Mouse (Mus musculus) mature B cell (primary cell): ENCODE results near the gene Slc9c1.

Experiments
- in situ Hi-C: fragments of 300-500 bp; cut with MboI; formaldehyde crosslinking; loops from 2 replicates; pipeline ENCODE4 v1.14.3; 2019

Slc9c1 gene

DNA sequence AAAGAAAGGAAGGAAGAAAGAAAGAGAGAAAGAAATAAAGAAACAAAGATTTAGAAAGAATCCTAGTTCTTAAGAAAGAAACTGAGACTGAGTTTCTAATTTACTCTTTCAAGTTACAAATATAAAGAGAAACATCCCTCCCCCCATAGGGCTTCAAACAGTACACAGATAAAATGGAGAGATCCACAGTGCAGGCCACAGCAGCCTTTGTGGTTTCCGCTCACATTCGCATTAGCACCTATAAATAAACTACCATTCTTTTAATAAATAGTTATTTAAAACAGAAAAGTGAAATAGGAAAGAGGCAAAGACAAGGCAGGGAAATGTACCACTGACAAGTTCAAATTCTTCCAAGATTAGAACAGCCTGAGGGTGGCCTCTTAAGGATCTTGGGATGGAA is 89.7 kb downstream of the Slc9c1 start:
- in situ Hi-C loops: loop anchor here (10.0 kb wide), 1 partner anchor 430 kb away; no protein-coding TSS in a partner anchor

DNA sequence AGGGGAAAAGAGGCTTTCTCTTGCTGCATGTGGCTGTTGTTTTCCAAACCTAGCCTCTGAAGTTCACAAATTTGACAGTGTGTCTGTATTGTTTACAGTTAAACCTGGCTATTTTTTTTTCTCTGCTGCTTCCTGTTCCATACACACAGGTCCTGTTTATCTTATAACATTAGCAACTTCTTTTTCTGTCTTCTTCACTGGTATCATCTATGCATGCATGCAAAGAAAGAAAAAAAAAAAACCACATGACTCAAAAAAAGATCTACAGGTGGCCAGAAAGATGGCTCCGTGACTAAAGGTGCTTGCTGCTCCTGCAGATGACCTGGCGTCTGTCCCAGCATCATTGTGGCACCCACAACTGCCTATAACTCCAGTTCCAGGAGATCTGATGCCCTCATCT is 90.2 kb downstream of the Slc9c1 start:
- in situ Hi-C loops: loop anchor here (10.0 kb wide), 1 partner anchor 431 kb away; no protein-coding TSS in a partner anchor

DNA sequence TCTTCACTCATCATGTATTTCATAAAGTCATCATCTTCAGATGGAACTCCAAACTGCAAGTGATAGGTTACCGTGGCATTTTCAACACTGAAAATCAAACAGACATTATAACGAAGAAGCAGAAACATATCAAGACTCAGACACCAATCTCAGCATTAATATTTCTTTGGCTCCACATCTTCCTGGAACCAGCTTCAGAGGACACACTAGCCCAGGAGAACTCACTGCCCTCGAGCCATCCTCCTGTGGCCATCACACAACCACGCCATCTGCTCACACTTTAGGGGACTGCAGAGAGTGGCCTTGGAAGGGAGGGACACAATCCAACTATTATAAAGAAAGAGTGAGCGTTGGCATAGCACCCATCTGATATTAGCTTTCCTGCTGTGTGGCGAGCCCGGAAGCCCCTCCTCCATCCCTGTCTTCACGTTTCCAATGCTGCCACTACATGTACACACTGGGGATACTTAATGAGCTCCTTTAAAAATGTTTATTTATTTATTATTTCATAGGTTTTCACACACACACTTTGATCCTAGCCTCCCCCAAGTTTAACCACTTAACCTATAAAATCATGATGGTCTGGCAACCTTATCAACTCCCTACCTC is 94.5 kb downstream of the Slc9c1 start:
- in situ Hi-C loops: loop anchor here (10.0 kb wide), 1 partner anchor 435 kb away; no protein-coding TSS in a partner anchor

DNA sequence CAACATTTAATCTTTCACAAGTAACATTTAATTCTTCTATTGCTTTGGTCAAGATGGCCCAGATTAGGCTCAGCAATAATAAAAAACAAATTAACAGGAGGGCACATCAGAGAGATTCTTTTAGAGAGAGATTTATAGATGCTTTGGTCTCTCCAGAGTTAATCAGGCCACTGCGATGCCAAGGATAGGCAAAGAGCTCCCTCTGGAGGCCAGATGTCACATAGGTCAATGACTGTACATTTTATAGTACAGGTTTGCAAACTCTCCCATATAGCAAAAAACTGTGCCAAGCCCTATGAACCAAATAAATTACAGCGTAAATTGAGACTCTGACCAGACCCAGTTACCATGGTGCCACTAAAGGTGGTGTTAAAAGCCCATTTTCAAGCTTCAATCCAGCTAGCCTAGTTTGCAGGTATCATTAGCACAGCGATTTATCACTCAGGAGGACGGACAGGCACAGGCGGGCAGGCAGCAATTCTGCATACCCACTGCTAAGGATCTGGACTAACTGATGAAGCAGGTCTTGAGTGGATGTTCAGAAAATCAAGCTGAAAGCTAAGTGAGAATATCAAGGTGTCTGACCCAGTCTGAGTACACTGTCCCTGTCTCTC is 95.3 kb downstream of the Slc9c1 start:
- in situ Hi-C loops: no loop called here

DNA sequence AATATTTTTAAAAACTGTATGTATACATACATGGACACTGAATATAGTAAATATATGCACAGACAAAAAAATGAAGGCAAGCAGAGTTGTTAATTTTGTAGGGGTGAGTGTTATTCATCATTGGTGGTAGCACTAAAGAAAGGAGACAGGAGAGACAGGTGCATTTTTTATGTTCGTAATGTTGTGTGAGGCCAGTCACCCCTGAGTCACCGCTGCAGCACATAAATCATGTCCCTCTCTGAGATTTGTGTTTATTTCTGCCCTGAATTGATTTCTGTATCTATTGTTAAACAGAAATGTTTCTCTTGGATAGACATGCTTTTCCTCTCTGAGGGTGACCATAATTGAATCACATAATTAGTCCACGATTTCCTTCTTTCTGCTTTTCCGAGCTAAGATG is 97.3 kb downstream of the Slc9c1 start:
- in situ Hi-C loops: no loop called here

DNA sequence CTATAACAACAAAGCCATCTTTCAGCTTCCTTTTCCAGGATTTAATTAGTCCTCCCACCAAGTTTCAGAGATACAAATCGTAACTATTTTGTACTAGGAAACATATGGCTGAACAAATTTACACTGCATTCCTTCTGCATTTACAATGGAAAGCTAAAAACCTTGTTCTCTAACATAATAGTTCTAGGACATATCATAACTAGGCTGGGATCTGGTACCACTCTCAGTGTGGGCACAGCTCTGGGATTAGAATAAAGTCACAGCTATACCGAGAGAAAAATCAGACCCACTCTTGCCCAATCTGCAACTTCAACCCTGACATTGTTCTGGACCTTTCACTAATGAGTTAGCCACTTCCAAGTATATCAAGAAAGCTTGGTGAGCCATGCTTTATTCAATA is 100.7 kb downstream of the Slc9c1 start:
- in situ Hi-C loops: no loop called here

DNA sequence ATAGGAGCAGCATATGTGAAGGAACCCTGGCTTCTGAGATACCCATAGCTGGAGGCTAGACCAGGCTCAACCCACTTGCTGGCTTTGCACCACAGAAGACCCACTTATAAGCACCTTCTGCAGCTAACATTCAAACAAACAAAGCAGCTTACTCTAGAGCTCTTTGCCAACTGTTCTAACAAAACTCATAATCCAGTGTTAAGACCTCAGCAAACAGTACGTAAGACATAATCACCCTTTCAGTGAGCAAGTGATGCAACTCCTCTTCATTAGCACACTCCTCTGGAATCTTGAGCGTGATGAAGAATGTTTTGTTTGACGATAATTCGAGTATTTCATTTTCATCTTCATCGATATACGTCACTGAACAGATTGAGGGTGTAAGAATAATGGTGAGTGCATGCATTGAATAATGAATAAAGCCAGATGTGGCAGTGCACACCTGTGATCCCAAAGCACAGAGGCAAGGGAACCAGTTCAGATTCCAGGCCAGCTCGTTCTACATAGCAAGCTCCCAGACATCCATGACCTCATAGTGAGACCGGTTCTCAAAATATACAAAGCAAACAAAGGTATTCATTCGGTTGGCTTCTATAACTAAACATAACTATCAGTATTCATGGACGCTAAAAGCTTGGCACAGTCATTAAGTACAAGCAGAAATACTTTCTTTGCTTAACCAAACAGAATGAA is 105.1 kb downstream of the Slc9c1 start:
- in situ Hi-C loops: no loop called here

DNA sequence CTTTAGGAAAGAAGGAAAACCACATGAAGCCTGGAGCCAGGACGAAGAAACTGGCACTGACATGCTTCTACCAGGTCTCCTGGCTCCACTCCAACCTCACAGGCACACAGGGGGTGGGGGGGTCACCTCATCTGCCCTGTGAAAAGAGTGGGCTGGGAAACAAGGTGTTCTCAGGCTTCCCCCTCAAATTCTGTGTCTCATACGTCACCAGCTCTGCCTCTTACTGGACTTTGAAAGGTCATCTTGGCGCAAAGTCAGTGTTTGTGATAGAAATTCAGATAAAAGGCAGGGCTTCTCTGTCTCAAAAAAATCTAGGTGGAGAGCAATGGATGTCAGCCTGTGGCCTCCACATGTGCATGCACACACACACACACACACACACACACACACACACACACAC is 106.2 kb downstream of the Slc9c1 start:
- in situ Hi-C loops: no loop called here

DNA sequence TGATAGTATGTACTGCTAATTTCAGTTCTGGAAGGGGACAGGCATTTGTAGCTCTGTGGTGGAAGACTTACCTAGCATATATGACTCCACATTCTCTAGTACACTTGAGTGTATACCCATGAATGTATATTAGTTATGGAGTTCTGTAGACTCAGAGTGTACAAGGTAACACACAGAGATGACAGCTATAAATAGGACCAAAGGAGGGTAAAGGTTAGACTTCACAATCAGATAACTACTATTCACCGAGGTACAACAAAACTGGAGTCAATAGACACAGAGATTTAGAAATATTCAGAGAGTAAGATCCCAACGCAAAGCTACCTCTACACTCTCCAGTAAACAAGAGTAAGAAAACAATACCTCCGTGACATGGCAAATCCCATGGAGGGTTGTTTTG is 108.8 kb downstream of the Slc9c1 start:
- in situ Hi-C loops: no loop called here

DNA sequence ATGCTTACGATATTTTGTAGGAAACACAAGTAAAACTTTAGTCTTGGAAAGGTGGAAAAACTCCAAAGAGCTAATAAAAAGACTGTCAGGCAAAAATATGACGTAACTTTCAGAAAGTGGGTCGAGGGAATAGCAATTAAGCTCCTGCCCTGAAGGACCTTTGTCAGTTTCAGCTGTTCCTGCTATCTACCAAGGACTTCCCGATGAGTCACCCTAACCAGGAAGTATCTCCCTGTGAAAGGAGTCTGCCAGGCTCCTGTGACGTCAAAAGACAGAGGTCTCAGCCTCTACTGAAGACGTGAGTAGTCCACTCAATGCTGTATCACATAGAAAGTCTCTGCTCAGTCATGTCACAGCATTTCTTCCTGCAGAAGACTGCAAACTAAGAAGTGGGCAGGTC is 109.3 kb downstream of the Slc9c1 start:
- in situ Hi-C loops: no loop called here

DNA sequence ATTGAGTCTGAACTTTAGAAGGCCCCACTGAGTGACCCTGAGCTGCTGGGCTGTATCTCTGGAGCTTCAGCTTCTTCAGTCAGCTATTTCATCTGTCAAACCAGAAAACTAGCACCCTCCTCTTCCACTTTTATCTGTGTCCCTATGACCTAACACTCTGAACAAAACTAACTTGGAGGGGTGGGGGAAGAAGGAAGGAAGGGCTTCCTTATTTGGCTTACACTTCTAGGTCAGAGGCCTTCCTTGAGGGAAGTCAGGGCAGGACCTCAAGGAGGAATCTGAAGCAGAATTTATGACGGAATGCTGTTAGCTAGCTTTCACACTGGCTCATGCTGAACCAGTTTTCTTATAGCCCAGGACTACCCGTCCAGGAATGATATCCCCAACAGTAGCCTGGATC is 116.4 kb downstream of the Slc9c1 start:
- in situ Hi-C loops: no loop called here

DNA sequence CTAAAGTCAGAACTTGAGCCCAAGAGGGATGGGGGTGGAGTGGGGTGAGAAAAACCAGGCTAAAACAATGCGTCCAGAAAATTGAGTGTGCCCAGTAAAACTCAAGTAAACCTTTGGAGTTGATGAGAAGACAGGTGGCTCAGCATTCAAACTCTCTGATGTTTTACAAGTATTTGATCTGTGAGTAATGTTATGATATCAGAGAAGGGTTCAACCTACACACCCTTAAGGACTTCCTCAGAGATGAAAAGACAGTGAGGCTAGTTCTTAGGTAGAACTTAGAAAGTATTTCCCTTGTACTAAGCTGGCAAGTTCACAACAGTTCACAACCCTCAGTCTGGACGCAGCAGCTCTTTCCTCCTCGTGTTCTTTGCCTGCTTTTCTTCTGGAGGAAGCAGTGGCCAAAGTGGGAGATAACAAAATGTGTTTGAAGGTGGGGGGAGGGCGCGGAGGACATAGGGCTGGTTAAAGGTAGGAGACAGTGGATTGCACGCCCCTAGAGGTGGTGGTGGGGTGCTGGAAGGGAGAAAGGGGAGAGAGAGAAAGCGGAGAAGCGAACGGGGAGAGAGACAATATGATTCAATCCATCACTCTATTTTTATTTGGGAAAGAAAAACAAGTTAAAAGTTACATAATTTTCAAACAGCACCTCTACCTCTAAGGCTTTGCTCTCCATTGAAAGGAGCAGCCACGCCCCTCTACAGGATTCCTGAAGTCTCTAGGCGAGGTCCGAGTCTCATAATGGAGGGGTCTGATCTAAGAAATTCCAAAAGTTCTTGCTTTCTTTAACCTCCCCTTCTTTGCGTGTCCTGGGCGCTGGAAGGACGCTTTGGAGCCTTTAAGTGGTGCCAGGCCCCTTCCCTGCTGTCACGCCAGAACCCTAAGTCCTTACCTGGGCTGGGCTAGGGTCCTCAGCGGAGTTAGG is 118.2 kb downstream of the Slc9c1 start:
- in situ Hi-C loops: no loop called here

DNA sequence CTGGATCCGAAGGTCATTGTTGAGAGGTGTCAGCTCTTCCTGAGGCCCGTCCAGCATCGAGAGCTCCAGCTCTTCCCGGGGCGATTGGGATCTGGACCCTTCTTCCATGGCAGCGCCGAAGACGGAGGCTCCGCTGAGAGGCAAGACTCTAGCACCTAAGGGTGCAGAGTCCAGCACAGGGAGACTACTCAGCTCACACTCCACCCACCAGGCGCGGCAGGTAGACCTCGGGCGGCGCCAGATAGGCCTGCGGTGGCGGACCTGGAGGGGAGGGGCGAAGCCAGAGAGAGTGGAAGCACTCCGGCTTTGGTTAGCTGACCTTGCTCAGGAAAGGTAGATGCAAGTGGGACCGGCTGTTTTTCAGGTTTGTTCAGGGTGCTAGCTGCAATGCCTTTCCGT is 118.8 kb downstream of the Slc9c1 start, which contains the start of gene BC016579:
Gene BC016579 (minus strand): TSS at position 135 of the 399 bp plus-strand sequence.
- in situ Hi-C loops: no loop called here

DNA sequence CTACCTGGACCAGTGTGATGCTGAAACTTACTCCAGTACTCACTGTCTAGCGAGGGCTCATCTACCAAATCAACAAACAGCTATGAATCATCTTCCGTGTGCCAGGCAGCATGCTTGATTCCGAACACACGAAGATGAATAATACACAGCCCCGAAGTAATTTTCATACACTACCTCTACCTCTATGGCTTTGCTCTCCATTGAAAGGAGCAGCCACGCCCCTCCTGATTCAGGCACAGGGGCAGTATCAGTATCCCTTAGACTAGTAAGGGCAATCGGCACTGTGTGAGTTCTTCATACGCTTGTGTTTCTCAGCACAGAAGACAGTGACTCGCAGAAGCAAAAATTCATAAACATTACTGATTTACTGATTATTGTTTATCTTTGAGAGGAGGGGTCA is 119.4 kb downstream of the Slc9c1 start:
- in situ Hi-C loops: no loop called here
